Mouse (Mus musculus): ENCODE measurements around the gene Twist1. TPM values are rescaled to one million over a fixed set of nuclear protein-coding genes. Genes with fewer than 3 reads are reported as not detected.

Gene Twist1
- total RNA-seq, 1 experiment from 2014 or later, result not detected

- ATAC-seq (replicated peaks; ENCODE audit: insufficient number of reproducible peaks, low FRiP score, low TSS enrichment, poor library complexity, severe bottlenecking), result no peak
These were observed 7.0 kb downstream of the Twist1 start for GRCm38 (mm10) chr12:33964427-33964826.

GRCm38 (mm10) chr12:33965661-33966360 is 8.3 kb downstream of the Twist1 start:
- no peak for ATAC-seq (replicated peaks; ENCODE audit: insufficient number of reproducible peaks, low FRiP score, low TSS enrichment, poor library complexity, severe bottlenecking)

GRCm38 (mm10) chr12:33966490-33967415 is 9.3 kb downstream of the Twist1 start:
- no peak for ATAC-seq (replicated peaks; ENCODE audit: insufficient number of reproducible peaks, low FRiP score, low TSS enrichment, poor library complexity, severe bottlenecking)

GRCm38 (mm10) chr12:33967514-33967913 is 10.0 kb downstream of the Twist1 start:
- no peak for ATAC-seq (replicated peaks; ENCODE audit: insufficient number of reproducible peaks, low FRiP score, low TSS enrichment, poor library complexity, severe bottlenecking)

- ATAC-seq (replicated peaks; ENCODE audit: insufficient number of reproducible peaks, low FRiP score, low TSS enrichment, poor library complexity, severe bottlenecking), result no peak
These were observed 10.8 kb downstream of the Twist1 start for GRCm38 (mm10) chr12:33968041-33968897.

GRCm38 (mm10) chr12:33968898-33969178 is 11.4 kb downstream of the Twist1 start:
- no peak for ATAC-seq (replicated peaks; ENCODE audit: insufficient number of reproducible peaks, low FRiP score, low TSS enrichment, poor library complexity, severe bottlenecking)

GRCm38 (mm10) chr12:33980159-33980558 is 22.7 kb downstream of the Twist1 start:
- ATAC-seq (replicated peaks; ENCODE audit: insufficient number of reproducible peaks, low FRiP score, low TSS enrichment, poor library complexity, severe bottlenecking), result no peak

GRCm38 (mm10) chr12:33981433-33981832 is 24.0 kb downstream of the Twist1 start:
- no peak for ATAC-seq (replicated peaks; ENCODE audit: insufficient number of reproducible peaks, low FRiP score, low TSS enrichment, poor library complexity, severe bottlenecking)

- ATAC-seq (replicated peaks; ENCODE audit: insufficient number of reproducible peaks, low FRiP score, low TSS enrichment, poor library complexity, severe bottlenecking), result no peak
These were observed 35.7 kb downstream of the Twist1 start for GRCm38 (mm10) chr12:33993127-33993526.

Other genes with a start within 250 kb of the Twist1 start
- gene Ferd3l, start 29.2 kb upstream of the Twist1 start, total RNA-seq (2017), result not detected in 3 replicates